Mouse (Mus musculus): ENCODE results near the gene Pop5.

DNA sequence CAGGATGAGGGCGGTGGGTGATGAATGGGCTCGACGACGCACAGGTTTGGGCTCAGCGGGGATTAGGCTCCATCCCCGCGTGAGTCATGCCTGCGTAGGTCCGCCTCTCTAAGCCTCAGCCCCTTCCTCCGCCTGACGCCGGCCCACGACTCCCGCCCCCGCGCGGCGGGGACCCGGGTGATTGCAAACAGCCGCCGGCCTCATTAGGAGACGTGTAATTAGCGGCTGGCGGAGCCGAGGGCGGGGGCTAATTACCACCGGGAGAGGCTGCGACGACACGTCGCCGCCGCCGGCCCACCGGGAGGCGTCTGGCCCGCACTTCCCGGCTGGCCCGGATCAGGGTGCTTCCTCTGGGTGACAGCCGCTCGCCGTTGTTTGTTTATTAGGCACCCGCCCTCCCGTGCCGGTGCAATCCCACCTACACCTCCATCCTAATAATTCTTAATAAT is 289 bp upstream of the Pop5 start:
- TF ChIP-seq CTCF (IDR thresholded peaks at IDR 0.05; ENCODE audit: low read depth, low read length) (no peak), POLR2A (IDR thresholded peaks at IDR 0.05; ENCODE audit: extremely low read depth, insufficient read depth, low read length) (no peak)
